Mouse (Mus musculus) stomach, embryonic 16.5 days (tissue): ENCODE results near the gene Rbm7. TPM values are rescaled to one million over a fixed set of nuclear protein-coding genes. Genes with fewer than 3 reads are reported as not detected.
"Not testable (repeated sequence)": the region's sequence is repeated elsewhere in the genome, so short reads cannot be mapped to it uniquely, and the experiment has no call there.

Source experiments
- ATAC-seq: fragments of 200-750 bp; cut with Nextera tagmentation; 2 replicates; pipeline ENCODE4 v1.8.0; 2017; ENCODE audit warnings: moderate number of reproducible peaks, moderate TSS enrichment; ENCODE audit not compliant: insufficient read depth, low FRiP score
- H3K27ac ChIP-seq: fragments of 300-500 bp; sonication (generic); 2 replicates; pipeline ENCODE4 v1.5.1; 2014; ENCODE audit warnings: low read length
- H3K27me3 ChIP-seq: fragments of 300-500 bp; sonication (generic); 2 replicates; pipeline ENCODE4 v1.6.1; 2014; ENCODE audit warnings: low read length, control low read depth, mixed read lengths; ENCODE audit not compliant: control insufficient read depth, insufficient read depth
- H3K36me3 ChIP-seq: fragments of 300-500 bp; sonication (generic); 2 replicates; pipeline ENCODE4 v1.6.1; 2014; ENCODE audit warnings: low read length; ENCODE audit not compliant: control insufficient read depth, insufficient read depth
- H3K4me1 ChIP-seq: fragments of 300-500 bp; sonication (generic); 2 replicates; pipeline ENCODE4 v1.6.1; 2014; ENCODE audit warnings: low read length, control low read depth, mixed read lengths; ENCODE audit not compliant: control insufficient read depth, insufficient read depth
- H3K4me2 ChIP-seq: fragments of 300-500 bp; sonication (generic); 2 replicates; pipeline ENCODE4 v1.6.1; 2014; ENCODE audit warnings: low read depth, low read length, mixed read lengths
- H3K4me3 ChIP-seq: fragments of 300-500 bp; sonication (generic); replicated peaks from 2 replicates; pipeline ENCODE4 v1.5.1; 2014; ENCODE audit warnings: mild to moderate bottlenecking, low read length
- H3K9ac ChIP-seq: fragments of 300-500 bp; sonication (generic); 2 replicates; pipeline ENCODE4 v1.6.1; 2014; ENCODE audit warnings: low read length
- H3K9me3 ChIP-seq: fragments of 300-500 bp; sonication (generic); replicated peaks from 2 replicates; pipeline ENCODE4 v1.6.1; 2016; ENCODE audit warnings: low read length, control low read depth; ENCODE audit not compliant: control insufficient read depth
- WGBS: fragments of 180-500 bp; shearing (Covaris S2); extraction: QIAGEN DNeasy Blood & Tissue Kit; methylation state at CpG from one replicate; pipeline ENCODE4 v1.1.7; 2014; 5-methylcytosine and 5-hydroxymethylcytosine counted together
- polyA plus RNA-seq: library from polyadenylated mRNA; unstranded; fragments of >200 nt; fragmentation: Nextera tagmentation; extraction: Ambion mirVana; gene quantifications from 2 replicates; pipeline ENCODE4 v1.2.1, GENCODE M21; 2015

The Rbm7 gene
- polyA plus RNA-seq, 1 experiment from 2014 or later: 124 TPM

DNA sequence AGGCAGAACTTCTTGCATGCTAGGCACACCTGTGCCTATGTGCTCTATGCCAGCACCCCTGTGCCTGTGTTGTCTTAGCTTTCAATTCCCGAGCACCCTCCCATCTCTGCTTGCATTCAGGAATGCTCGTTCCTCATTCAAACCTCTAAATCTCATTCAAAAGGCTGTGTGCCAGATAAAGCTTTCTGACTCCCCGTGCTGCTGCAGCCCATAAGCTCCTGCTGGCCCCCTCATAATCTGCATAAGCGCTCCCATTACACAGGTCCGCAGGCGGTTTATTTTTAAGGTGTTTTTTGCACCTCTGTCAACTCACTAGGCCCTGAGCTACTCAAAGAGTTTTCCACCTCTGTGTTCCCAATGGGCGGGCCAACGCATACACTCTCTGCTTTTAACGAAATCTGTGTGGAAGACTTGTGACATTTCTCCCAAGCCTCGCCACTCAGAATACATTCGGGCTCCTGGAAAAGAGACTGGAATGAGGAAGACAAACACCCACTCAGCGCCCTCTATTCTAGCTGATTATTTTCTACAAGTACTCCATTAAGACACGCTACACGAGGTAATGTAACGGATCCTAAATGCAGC lies 22.6 kb downstream of the Rbm7 start:
- peaks cover under 1% of the 10 kb centered on the region; the same call in 1 of the 2 replicates for H3K36me3 ChIP-seq

DNA sequence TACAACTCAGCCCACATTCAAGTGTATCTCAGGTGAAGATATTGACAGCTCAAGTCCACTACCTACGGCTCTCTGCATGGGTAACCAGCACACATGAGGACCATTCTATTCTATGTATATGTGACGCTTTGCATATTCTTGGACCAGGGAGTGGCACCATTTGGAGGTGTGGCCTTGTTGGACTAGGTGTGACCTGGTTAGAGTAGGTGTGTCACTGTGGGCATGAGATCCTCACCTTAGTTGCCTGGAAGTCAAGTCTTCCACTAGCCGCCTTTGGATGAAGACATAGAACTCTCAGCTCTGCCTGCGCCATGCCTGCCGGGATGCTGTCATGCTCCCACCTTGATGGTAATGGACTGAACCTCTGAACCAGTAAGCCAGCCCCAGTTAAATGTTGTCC lies 27.6 kb downstream of the Rbm7 start:
- not testable (repeated sequence) for H3K4me3 ChIP-seq, H3K4me2 ChIP-seq, H3K36me3 ChIP-seq, H3K27ac ChIP-seq, H3K9me3 ChIP-seq, H3K27me3 ChIP-seq, H3K4me1 ChIP-seq, ATAC-seq, H3K9ac ChIP-seq
- 91% methylated on average over 5 of the region's 5 CpGs for WGBS

More for the DNA sequence above, 22.6 kb downstream of the Rbm7 start:
- H3K4me1 ChIP-seq: no peaks in the 10 kb centered on the region
- H3K9ac ChIP-seq: no peak overlapping the region
- H3K27me3 ChIP-seq: no peaks in the 10 kb centered on the region
- no peak overlapping the region for H3K27ac ChIP-seq
- no peak for ATAC-seq
- 81% methylated on average over 15 of the region's 15 CpGs for WGBS
- H3K4me3 ChIP-seq: no peak overlapping the region
- H3K4me2 ChIP-seq: no peak overlapping the region
- H3K9me3 ChIP-seq: no peaks in the 10 kb centered on the region

DNA sequence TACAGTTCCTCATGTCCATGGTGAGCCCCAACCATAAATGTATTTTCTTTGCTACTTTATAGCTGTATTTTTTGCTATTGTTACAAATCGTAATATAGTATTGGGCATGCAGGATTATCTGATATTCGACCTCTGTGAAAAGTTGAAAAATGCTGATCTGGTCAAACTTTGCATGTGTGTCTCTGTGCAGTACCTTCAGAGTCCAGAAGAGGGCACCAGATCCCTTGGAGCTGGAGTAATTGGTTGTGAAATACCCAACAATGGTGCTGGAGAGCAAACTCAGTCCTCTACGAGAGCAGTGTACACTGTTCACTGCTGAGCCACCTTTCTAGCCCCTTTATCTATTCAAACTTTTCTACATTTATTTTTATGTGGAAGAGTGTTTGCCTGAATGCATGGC lies 28.3 kb downstream of the Rbm7 start:
- 68% methylated on average over 3 of the region's 3 CpGs for WGBS
- H3K36me3 ChIP-seq: peaks cover 8% of the 10 kb centered on the region
- no peaks in the 10 kb centered on the region for H3K27me3 ChIP-seq
- H3K4me2 ChIP-seq: no peak overlapping the region
- H3K4me1 ChIP-seq: no peaks in the 10 kb centered on the region
- H3K4me3 ChIP-seq: no peak overlapping the region
- no peak overlapping the region for H3K9ac ChIP-seq
- H3K27ac ChIP-seq: no peak overlapping the region
- ATAC-seq: no peak
- H3K9me3 ChIP-seq: peaks cover 5% of the 10 kb centered on the region; the same call in 1 of the 2 replicates

DNA sequence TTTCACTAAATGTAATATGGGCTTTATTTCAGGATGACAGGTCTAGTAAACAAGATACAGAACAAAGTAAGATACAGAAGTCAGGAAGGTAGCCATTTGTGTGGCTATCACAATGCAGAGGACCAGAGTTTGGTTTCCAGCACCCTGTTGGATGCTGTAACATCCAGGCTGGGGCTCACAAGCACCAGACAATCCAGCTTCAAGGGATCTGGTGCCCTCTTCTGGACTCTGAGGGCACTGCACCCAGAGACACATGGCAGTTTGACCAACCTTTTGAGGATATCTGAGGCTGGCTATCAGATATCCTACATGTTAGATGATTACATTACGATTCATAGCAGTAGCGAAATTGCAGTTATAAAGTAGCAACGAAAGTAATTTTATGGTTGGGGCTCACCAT lies 29.4 kb downstream of the Rbm7 start:
- no peaks in the 10 kb centered on the region for H3K4me1 ChIP-seq
- H3K36me3 ChIP-seq: peaks cover 8% of the 10 kb centered on the region
- no peaks in the 10 kb centered on the region for H3K27me3 ChIP-seq
- no peak overlapping the region for H3K9ac ChIP-seq
- H3K9me3 ChIP-seq: peaks cover 5% of the 10 kb centered on the region; the same call in 1 of the 2 replicates
- H3K27ac ChIP-seq: no peak overlapping the region
- no peak overlapping the region for H3K4me2 ChIP-seq
- no peak overlapping the region for H3K4me3 ChIP-seq
- no peak for ATAC-seq
- WGBS: 96% methylated on average over 3 of the region's 3 CpGs

DNA sequence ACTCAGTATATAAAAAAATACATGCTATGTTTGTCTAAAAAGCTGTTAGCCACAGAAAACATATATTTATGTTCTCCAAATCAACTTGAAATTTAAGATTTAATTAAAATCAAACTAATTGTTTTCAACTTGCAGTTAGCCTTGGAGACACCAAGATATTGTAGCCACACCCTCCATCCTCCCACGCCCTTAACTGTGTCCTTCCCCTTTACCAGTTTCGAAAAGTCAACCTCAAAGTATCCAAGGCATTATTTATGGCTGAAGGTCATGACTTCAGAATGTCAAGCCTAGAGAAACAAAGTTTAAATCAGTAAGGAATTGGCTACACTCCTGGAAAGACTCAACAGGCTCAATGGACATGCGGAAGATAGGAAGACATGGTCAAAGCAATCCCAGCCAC lies 33.6 kb downstream of the Rbm7 start:
- ATAC-seq: no peak
- Histone ChIP-seq H3K27me3 (no peaks in the 10 kb centered on the region), H3K4me3 (no peak overlapping the region), H3K9me3 (peaks cover 5% of the 10 kb centered on the region; the same call in 1 of the 2 replicates), H3K9ac (no peak overlapping the region), H3K4me2 (no peak overlapping the region), H3K4me1 (no peaks in the 10 kb centered on the region), H3K27ac (no peak overlapping the region), H3K36me3 (no peaks in the 10 kb centered on the region; the same call in 1 of the 2 replicates)
- 81% methylated on average over 3 of the region's 3 CpGs for WGBS

DNA sequence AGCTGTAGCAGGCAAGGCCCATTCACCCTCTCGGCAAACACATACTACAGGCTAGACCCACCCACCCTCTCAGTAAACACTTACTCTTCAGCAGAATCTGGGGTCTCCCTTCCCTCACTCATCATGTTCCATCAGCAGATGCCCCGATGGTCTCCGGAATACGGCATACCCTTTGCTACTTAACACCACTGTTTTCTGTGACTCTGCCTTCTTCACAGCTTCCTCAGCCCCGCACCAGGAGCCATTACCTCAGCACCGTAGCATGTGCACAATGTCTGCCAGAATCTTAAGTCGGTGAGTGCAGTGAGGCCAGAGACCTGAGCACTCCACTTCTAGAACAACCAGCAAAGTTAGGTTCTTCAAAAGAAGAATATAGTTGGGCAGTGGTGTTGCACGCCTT lies 34.4 kb downstream of the Rbm7 start:
- H3K4me1 ChIP-seq: no peaks in the 10 kb centered on the region
- H3K4me3 ChIP-seq: no peak overlapping the region
- WGBS: 86% methylated on average over 8 of the region's 8 CpGs
- no peak overlapping the region for H3K4me2 ChIP-seq
- peaks cover 4% of the 10 kb centered on the region; the same call in 1 of the 2 replicates for H3K9me3 ChIP-seq
- no peaks in the 10 kb centered on the region; the same call in 1 of the 2 replicates for H3K36me3 ChIP-seq
- ATAC-seq: no peak
- H3K27me3 ChIP-seq: no peaks in the 10 kb centered on the region
- no peak overlapping the region for H3K27ac ChIP-seq
- no peak overlapping the region for H3K9ac ChIP-seq

DNA sequence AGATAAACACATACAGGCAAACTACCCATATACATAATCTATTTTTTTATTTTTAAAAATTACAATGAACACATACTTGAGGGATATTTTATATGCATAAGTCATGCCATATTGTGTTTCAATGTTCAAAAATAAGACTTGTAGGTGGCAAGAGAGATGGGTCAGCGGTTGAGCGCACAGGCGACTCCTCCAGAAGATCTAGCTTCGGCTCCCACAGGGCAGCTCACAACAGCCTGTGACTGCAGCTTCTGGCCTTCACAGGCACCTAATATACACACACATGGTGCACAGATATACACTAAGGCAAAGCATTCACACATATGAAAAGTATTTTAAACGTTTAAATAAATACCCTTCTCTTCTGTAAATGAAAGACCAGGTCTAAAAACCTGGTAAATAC lies 35.7 kb downstream of the Rbm7 start:
- Histone ChIP-seq H3K4me2 (no peak overlapping the region), H3K4me1 (no peaks in the 10 kb centered on the region), H3K9me3 (no peaks in the 10 kb centered on the region), H3K27me3 (no peaks in the 10 kb centered on the region), H3K27ac (no peak overlapping the region), H3K4me3 (no peak overlapping the region), H3K9ac (no peak overlapping the region), H3K36me3 (no peaks in the 10 kb centered on the region)
- 82% methylated on average over 5 of the region's 5 CpGs for WGBS
- no peak for ATAC-seq

DNA sequence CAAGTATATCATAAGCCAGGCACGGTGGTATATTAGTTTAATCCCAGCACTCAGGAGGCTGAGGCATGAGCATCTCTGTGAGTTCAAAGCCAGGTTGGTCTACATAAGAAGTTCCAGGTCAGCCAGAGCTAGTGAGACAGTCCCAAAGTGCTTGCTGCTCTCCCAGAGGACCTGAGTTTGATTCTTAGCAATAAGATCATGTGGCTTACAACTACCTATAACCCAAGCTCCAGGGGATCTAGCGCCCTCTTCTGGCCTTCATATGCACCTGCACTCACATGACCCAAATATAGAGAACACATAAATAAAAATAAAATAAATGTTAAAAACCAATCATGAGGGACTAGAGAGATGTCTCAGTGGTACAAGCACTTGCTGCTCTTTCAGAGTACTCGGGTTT lies 36.2 kb downstream of the Rbm7 start:
- Histone ChIP-seq H3K9me3 (no peaks in the 10 kb centered on the region), H3K4me2 (no peak overlapping the region), H3K4me1 (no peaks in the 10 kb centered on the region), H3K9ac (no peak overlapping the region), H3K4me3 (no peak overlapping the region), H3K27ac (no peak overlapping the region), H3K36me3 (no peaks in the 10 kb centered on the region), H3K27me3 (no peaks in the 10 kb centered on the region)
- WGBS: 64% methylated on average over 3 of the region's 3 CpGs
- no peak for ATAC-seq

DNA sequence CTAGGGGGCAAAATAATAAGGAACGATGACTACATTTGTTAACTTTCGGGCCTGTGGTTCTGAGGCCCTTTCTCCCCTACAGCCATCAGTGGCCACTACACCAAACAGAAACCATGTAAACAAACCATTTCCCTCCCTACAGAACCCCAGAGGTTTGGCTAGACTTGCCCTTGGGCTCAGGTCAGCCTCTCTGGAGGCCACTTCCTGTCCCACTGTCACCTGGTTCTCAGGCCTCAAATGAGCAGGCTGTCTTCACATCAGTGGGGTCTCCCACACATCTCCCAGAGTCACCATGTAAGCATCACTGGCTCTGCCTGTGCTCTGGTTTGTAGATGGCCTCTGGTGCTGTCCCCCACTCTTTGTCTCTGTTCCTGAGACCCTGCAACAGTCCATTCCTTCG lies 39.1 kb downstream of the Rbm7 start:
- H3K4me1 ChIP-seq: no peaks in the 10 kb centered on the region
- no peak overlapping the region for H3K27ac ChIP-seq
- H3K36me3 ChIP-seq: no peaks in the 10 kb centered on the region
- no peak overlapping the region for H3K4me3 ChIP-seq
- H3K4me2 ChIP-seq: no peak overlapping the region
- WGBS: 85% methylated on average over 3 of the region's 3 CpGs
- H3K9me3 ChIP-seq: no peaks in the 10 kb centered on the region
- no peaks in the 10 kb centered on the region for H3K27me3 ChIP-seq
- no peak for ATAC-seq
- no peak overlapping the region for H3K9ac ChIP-seq
